Mouse (Mus musculus) forebrain, embryonic 16.5 days (tissue): ENCODE results near the gene Sh3gl3. TPM values are rescaled to one million over a fixed set of nuclear protein-coding genes. Genes with fewer than 3 reads are reported as not detected.
A peak's percentile ranks its signal among the peaks of the same experiment; 100 is the strongest.

Source experiments
- ATAC-seq: fragments of 200-750 bp; cut with Nextera tagmentation; 2 replicates; pipeline ENCODE4 v1.8.0; 2017; ENCODE audit warnings: mild to moderate bottlenecking, moderate library complexity
- H3K27ac ChIP-seq: fragments of 300-500 bp; sonication (generic); 2 replicates; pipeline ENCODE4 v1.5.1; 2014; ENCODE audit warnings: low read length, control low read depth
- H3K27me3 ChIP-seq: fragments of 300-500 bp; sonication (generic); replicated peaks from 2 replicates; pipeline ENCODE4 v1.6.1; 2014; ENCODE audit warnings: low read length; ENCODE audit not compliant: control insufficient read depth, insufficient read depth
- H3K36me3 ChIP-seq: fragments of 300-500 bp; sonication (generic); 2 replicates; pipeline ENCODE4 v1.6.1; 2014; ENCODE audit not compliant: control insufficient read depth, insufficient read depth
- H3K4me1 ChIP-seq: fragments of 300-500 bp; sonication (generic); replicated peaks from 2 replicates; pipeline ENCODE4 v1.6.1; 2014; ENCODE audit warnings: low read length; ENCODE audit not compliant: control insufficient read depth, insufficient read depth
- H3K4me2 ChIP-seq: fragments of 300-500 bp; sonication (generic); 2 replicates; pipeline ENCODE4 v1.6.1; 2014; ENCODE audit warnings: mild to moderate bottlenecking, low read length, control low read depth
- H3K4me3 ChIP-seq: fragments of 300-500 bp; sonication (generic); replicated peaks from 2 replicates; pipeline ENCODE4 v1.5.1; 2014; ENCODE audit warnings: mild to moderate bottlenecking, low read length, control low read depth
- H3K9ac ChIP-seq: fragments of 300-500 bp; sonication (generic); replicated peaks from 2 replicates; pipeline ENCODE4 v1.6.1; 2014; ENCODE audit warnings: low read depth, low read length, control low read depth
- H3K9me3 ChIP-seq: fragments of 300-500 bp; sonication (generic); 2 replicates; pipeline ENCODE4 v1.6.1; 2016; ENCODE audit warnings: low read length; ENCODE audit not compliant: control insufficient read depth
- WGBS: fragments of 180-500 bp; shearing (Covaris S2); extraction: QIAGEN DNeasy Blood & Tissue Kit; methylation state at CpG from one replicate; pipeline ENCODE4 v1.1.7; 2014; 5-methylcytosine and 5-hydroxymethylcytosine counted together
- polyA plus RNA-seq: library from polyadenylated mRNA; unstranded; fragments of >200 nt; fragmentation: Nextera tagmentation; extraction: Ambion mirVana; gene quantifications from 2 replicates; pipeline ENCODE4 v1.2.1, GENCODE M21; 2015

The Sh3gl3 gene
- polyA plus RNA-seq, 1 experiment from 2014 or later, result 63.4 TPM

- no peak overlapping the region for H3K27ac ChIP-seq
- peaks cover 5% of the 10 kb centered on the region; the same call in 1 of the 2 replicates for H3K4me1 ChIP-seq
- peak; percentile 38; the same call in 1 of the 2 replicates for ATAC-seq
- H3K9ac ChIP-seq, result no peak overlapping the region
- no peak overlapping the region for H3K4me2 ChIP-seq
- no peak overlapping the region for H3K4me3 ChIP-seq
- 44% methylated on average over 10 of the region's 10 CpGs for WGBS
- H3K27me3 ChIP-seq, result no peaks in the 10 kb centered on the region
- no peaks in the 10 kb centered on the region for H3K36me3 ChIP-seq
- no peaks in the 10 kb centered on the region for H3K9me3 ChIP-seq
Observed at GRCm38 (mm10) chr7:82294083-82294482, 120.4 kb downstream of the Sh3gl3 start.

- H3K4me2 ChIP-seq, result no peak overlapping the region
- H3K27me3 ChIP-seq, result no peaks in the 10 kb centered on the region
- H3K36me3 ChIP-seq, result no peaks in the 10 kb centered on the region
- ATAC-seq, result 0 out of 2 replicates have a peak, but pooled peaks have one; percentile 28
- H3K27ac ChIP-seq, result no peak overlapping the region
- H3K4me1 ChIP-seq, result peaks cover 5% of the 10 kb centered on the region; the same call in 1 of the 2 replicates
- no peaks in the 10 kb centered on the region for H3K9me3 ChIP-seq
- no peak overlapping the region for H3K4me3 ChIP-seq
- WGBS, result 57% methylated on average over 2 of the region's 2 CpGs
- no peak overlapping the region for H3K9ac ChIP-seq
Observed at GRCm38 (mm10) chr7:82294611-82295010, 121.0 kb downstream of the Sh3gl3 start.

- peak; percentile 66 for ATAC-seq
- H3K27me3 ChIP-seq, result no peaks in the 10 kb centered on the region
- no peaks in the 10 kb centered on the region for H3K4me1 ChIP-seq
- H3K9ac ChIP-seq, result no peak overlapping the region
- H3K36me3 ChIP-seq, result no peaks in the 10 kb centered on the region
- WGBS, result 21% methylated on average over 4 of the region's 4 CpGs
- no peak overlapping the region for H3K4me2 ChIP-seq
- H3K4me3 ChIP-seq, result no peak overlapping the region
- H3K9me3 ChIP-seq, result no peaks in the 10 kb centered on the region
- H3K27ac ChIP-seq, result no peak overlapping the region
Observed at GRCm38 (mm10) chr7:82308398-82308797, 134.8 kb downstream of the Sh3gl3 start.

DNA sequence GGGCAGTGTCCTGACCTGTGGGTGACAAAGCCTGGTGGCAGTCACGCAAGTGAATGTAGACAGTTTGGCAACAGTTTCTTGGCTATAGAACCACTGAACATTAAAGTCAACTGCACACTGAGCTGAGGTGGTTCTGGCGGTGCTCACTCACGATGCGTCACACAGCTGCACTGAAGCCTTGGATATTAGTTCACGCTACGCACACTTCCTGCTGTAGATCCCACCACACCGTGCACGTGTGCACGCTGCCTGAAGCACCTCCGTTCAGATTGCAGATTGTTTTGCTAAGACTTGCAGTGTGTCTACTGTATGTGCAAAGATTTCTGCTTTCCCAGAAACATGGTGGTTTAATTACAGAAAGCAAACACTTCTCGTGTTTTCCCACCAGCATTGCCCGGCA is 144.9 kb downstream of the Sh3gl3 start:
- Histone ChIP-seq H3K9ac (no peak overlapping the region), H3K36me3 (no peaks in the 10 kb centered on the region), H3K27me3 (no peaks in the 10 kb centered on the region; the same call in 1 of the 2 replicates), H3K4me3 (no peak overlapping the region), H3K4me1 (no peaks in the 10 kb centered on the region), H3K9me3 (no peaks in the 10 kb centered on the region), H3K27ac (no peak overlapping the region), H3K4me2 (no peak overlapping the region)
- ATAC-seq, result no peak
- 87% methylated on average over 12 of the region's 12 CpGs for WGBS

DNA sequence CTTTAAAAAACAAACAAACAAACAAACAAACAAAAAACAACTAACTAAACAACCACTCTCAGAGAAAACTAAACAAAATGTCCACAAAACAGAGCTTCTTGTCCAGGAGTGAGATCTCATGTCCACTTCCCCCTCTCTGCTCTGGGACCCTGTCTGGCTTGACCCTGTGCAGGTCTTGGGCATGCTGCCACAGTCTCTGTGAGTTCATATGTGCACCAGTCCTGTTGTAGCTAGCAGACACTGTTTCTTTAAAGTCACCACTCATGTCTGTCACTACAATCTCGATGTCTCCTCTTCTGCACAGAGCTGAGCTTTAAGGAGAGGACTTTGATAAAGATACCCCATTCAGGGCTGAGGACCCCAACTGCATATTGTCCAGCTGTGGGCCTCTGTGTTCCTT is 153.0 kb downstream of the Sh3gl3 start:
- no peak for ATAC-seq
- H3K9ac ChIP-seq, result no peak overlapping the region
- H3K4me1 ChIP-seq, result no peaks in the 10 kb centered on the region
- no peaks in the 10 kb centered on the region for H3K36me3 ChIP-seq
- H3K4me2 ChIP-seq, result no peak overlapping the region
- WGBS, result 59% methylated on average over 1 of the region's 1 CpGs
- no peak overlapping the region for H3K27ac ChIP-seq
- H3K4me3 ChIP-seq, result no peak overlapping the region
- H3K9me3 ChIP-seq, result no peaks in the 10 kb centered on the region
- no peaks in the 10 kb centered on the region; the same call in 1 of the 2 replicates for H3K27me3 ChIP-seq

- ATAC-seq, result no peak
- Histone ChIP-seq H3K4me2 (no peak overlapping the region), H3K36me3 (no peaks in the 10 kb centered on the region), H3K4me3 (no peak overlapping the region), H3K27me3 (no peaks in the 10 kb centered on the region; the same call in 1 of the 2 replicates), H3K4me1 (no peaks in the 10 kb centered on the region), H3K9ac (no peak overlapping the region), H3K27ac (no peak overlapping the region), H3K9me3 (no peaks in the 10 kb centered on the region)
- WGBS, result 48% methylated on average over 4 of the region's 4 CpGs
Observed at GRCm38 (mm10) chr7:82327201-82327600, 153.6 kb downstream of the Sh3gl3 start.

DNA sequence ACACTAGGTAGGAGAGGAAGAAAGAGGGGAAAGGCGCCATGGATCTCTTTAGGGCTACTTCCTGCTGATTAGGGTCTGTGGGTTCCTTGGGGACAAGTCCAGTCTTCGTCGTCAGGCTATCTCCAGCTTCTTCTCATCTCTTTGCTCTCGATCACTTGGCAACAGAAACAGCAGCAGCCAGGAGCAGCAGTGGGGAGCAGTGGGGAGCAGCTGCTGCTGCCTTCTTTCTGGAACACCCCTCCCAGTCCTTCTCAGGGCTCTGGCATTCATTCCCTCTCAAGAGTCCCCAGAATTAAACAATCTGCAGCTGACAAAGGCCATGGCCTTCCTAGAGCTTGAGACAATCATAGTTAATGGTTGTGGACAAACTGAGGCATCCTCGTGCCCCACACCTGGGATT is 154.2 kb downstream of the Sh3gl3 start:
- no peaks in the 10 kb centered on the region for H3K4me1 ChIP-seq
- no peak overlapping the region for H3K27ac ChIP-seq
- no peak overlapping the region for H3K9ac ChIP-seq
- 69% methylated on average over 5 of the region's 5 CpGs for whole genome bisulfite sequencing
- no peaks in the 10 kb centered on the region for H3K9me3 ChIP-seq
- H3K4me2 ChIP-seq, result no peak overlapping the region
- H3K27me3 ChIP-seq, result no peaks in the 10 kb centered on the region
- ATAC-seq, result no peak
- H3K4me3 ChIP-seq, result no peak overlapping the region
- no peaks in the 10 kb centered on the region for H3K36me3 ChIP-seq

DNA sequence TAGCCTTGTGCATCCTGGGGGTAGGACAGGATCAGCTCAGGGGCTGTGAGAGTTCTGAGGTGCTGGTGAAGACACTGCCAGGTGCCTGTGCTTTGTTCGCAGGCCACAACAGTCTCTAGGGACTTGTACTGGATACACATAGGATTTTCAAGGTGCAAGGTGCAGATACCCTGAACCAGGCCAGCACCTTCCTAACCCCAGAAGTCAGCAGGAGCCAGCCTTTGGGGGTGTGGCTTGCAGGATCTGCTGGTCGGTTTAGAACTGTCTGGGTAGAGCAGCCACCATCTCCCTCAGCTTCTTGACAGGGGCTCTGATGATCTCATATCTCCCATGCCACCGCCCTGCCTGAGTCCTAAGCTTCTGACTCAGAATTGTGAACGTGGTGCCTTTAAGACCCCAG is 156.2 kb downstream of the Sh3gl3 start:
- Histone ChIP-seq H3K36me3 (no peaks in the 10 kb centered on the region), H3K9ac (no peak overlapping the region), H3K27me3 (peaks cover 2% of the 10 kb centered on the region; the same call in 1 of the 2 replicates), H3K4me2 (no peak overlapping the region), H3K4me1 (peaks cover under 1% of the 10 kb centered on the region), H3K27ac (no peak overlapping the region), H3K4me3 (no peak overlapping the region), H3K9me3 (no peaks in the 10 kb centered on the region)
- WGBS, result 67% methylated on average over 4 of the region's 4 CpGs
- no peak for ATAC-seq

- Histone ChIP-seq H3K36me3 (no peaks in the 10 kb centered on the region), H3K9ac (no peak overlapping the region), H3K4me3 (no peak overlapping the region), H3K9me3 (no peaks in the 10 kb centered on the region), H3K4me2 (no peak overlapping the region), H3K27ac (no peak overlapping the region), H3K4me1 (peaks cover 10% of the 10 kb centered on the region), H3K27me3 (peaks cover 4% of the 10 kb centered on the region; the same call in 1 of the 2 replicates)
- 82% methylated on average over 6 of the region's 6 CpGs for WGBS
- ATAC-seq, result no peak
Observed at GRCm38 (mm10) chr7:82330860-82331259, 157.2 kb downstream of the Sh3gl3 start.

GRCm38 (mm10) chr7:82334000-82334399 is 160.4 kb downstream of the Sh3gl3 start:
- Histone ChIP-seq H3K9ac (no peak overlapping the region), H3K4me1 (peaks cover 16% of the 10 kb centered on the region), H3K27me3 (peaks cover 24% of the 10 kb centered on the region), H3K4me3 (no peak overlapping the region), H3K36me3 (no peaks in the 10 kb centered on the region), H3K4me2 (no peak overlapping the region), H3K27ac (no peak overlapping the region), H3K9me3 (no peaks in the 10 kb centered on the region)
- 14% methylated on average over 1 of the region's 1 CpGs for WGBS
- ATAC-seq, result peak; percentile 63
